Mouse (Mus musculus): ENCODE data around the gene Hif3a. TPM values are rescaled to one million over a fixed set of nuclear protein-coding genes. Genes with fewer than 3 reads are reported as not detected.

Gene Hif3a
- polyA plus RNA-seq, 1 experiment = 8.0 TPM

- no peak for TF ChIP-seq TAL1 (IDR thresholded peaks at IDR 0.05; ENCODE audit: low read length)
- no peak for TF ChIP-seq GATA1 (IDR thresholded peaks at IDR 0.05; ENCODE audit: low read length)
- H3K4me3 ChIP-seq (replicated peaks) = peak within 1 kb of the TSS; percentile 79
- H3K36me3 ChIP-seq (ENCODE audit: control insufficient read depth) = peaks cover 61% of the 10 kb centered on the region
- H3K27me3 ChIP-seq (ENCODE audit: control insufficient read depth) = no peaks in the 10 kb centered on the region
- H3K9me3 ChIP-seq (ENCODE audit: control insufficient read depth, low read length) = no peaks in the 10 kb centered on the region
- peaks cover 63% of the 10 kb centered on the region for H3K4me1 ChIP-seq (ENCODE audit: control insufficient read depth)
These were observed 34.5 kb downstream of the Hif3a start, which contains the start of gene Ppp5c for GRCm38 (mm10) chr7:17027588-17028343. Gene Ppp5c (minus strand): TSS chr7:17027924.

GRCm38 (mm10) chr7:17026710-17027587, 35.3 kb downstream of the Hif3a start:
- Histone ChIP-seq H3K27me3 (ENCODE audit: control insufficient read depth) (no peaks in the 10 kb centered on the region), H3K4me1 (ENCODE audit: control insufficient read depth) (peaks cover 67% of the 10 kb centered on the region), H3K4me3 (replicated peaks) (peak overlapping the region; percentile 79), H3K36me3 (ENCODE audit: control insufficient read depth) (peaks cover 61% of the 10 kb centered on the region), H3K9me3 (ENCODE audit: control insufficient read depth, low read length) (no peaks in the 10 kb centered on the region)
- no peak for TF ChIP-seq GATA1 (IDR thresholded peaks at IDR 0.05; ENCODE audit: low read length)
- no peak for TF ChIP-seq TAL1 (IDR thresholded peaks at IDR 0.05; ENCODE audit: low read length)

- Histone ChIP-seq H3K9me3 (ENCODE audit: control insufficient read depth, low read length) (no peaks in the 10 kb centered on the region), H3K27me3 (ENCODE audit: control insufficient read depth) (no peaks in the 10 kb centered on the region), H3K36me3 (ENCODE audit: control insufficient read depth) (peaks cover 61% of the 10 kb centered on the region), H3K4me1 (ENCODE audit: control insufficient read depth) (peaks cover 72% of the 10 kb centered on the region), H3K4me3 (replicated peaks) (peak overlapping the region; percentile 79)
- TF ChIP-seq TAL1 (IDR thresholded peaks at IDR 0.05; ENCODE audit: low read length) (no peak), GATA1 (IDR thresholded peaks at IDR 0.05; ENCODE audit: low read length) (no peak)
These were observed 36.2 kb downstream of the Hif3a start for GRCm38 (mm10) chr7:17025896-17026622.

GRCm38 (mm10) chr7:17025505-17025894, 36.7 kb downstream of the Hif3a start:
- TF ChIP-seq GATA1 (IDR thresholded peaks at IDR 0.05; ENCODE audit: low read length) = no peak
- TF ChIP-seq TAL1 (IDR thresholded peaks at IDR 0.05; ENCODE audit: low read length) = no peak
- Histone ChIP-seq H3K4me3 (replicated peaks) (peak overlapping the region; percentile 79), H3K4me1 (ENCODE audit: control insufficient read depth) (peaks cover 76% of the 10 kb centered on the region), H3K36me3 (ENCODE audit: control insufficient read depth) (peaks cover 62% of the 10 kb centered on the region), H3K27me3 (ENCODE audit: control insufficient read depth) (no peaks in the 10 kb centered on the region), H3K9me3 (ENCODE audit: control insufficient read depth, low read length) (no peaks in the 10 kb centered on the region)

GRCm38 (mm10) chr7:17024814-17025504, 37.3 kb downstream of the Hif3a start:
- H3K4me1 ChIP-seq (ENCODE audit: control insufficient read depth) = peaks cover 81% of the 10 kb centered on the region

GRCm38 (mm10) chr7:17024141-17024540, 38.1 kb downstream of the Hif3a start:
- peaks cover 69% of the 10 kb centered on the region for H3K36me3 ChIP-seq (ENCODE audit: control insufficient read depth)
- H3K4me3 ChIP-seq (replicated peaks) = no peak overlapping the region
- no peaks in the 10 kb centered on the region for H3K27me3 ChIP-seq (ENCODE audit: control insufficient read depth)
- no peaks in the 10 kb centered on the region for H3K9me3 ChIP-seq (ENCODE audit: control insufficient read depth, low read length)
- TF ChIP-seq TAL1 (IDR thresholded peaks at IDR 0.05; ENCODE audit: low read length) = no peak
- TF ChIP-seq GATA1 (IDR thresholded peaks at IDR 0.05; ENCODE audit: low read length) = no peak
- H3K4me1 ChIP-seq (ENCODE audit: control insufficient read depth) = peaks cover 85% of the 10 kb centered on the region

More at GRCm38 (mm10) chr7:17024814-17025504, 37.3 kb downstream of the Hif3a start:
- no peak for TF ChIP-seq GATA1 (IDR thresholded peaks at IDR 0.05; ENCODE audit: low read length)
- TF ChIP-seq TAL1 (IDR thresholded peaks at IDR 0.05; ENCODE audit: low read length) = no peak
- Histone ChIP-seq H3K9me3 (ENCODE audit: control insufficient read depth, low read length) (no peaks in the 10 kb centered on the region), H3K36me3 (ENCODE audit: control insufficient read depth) (peaks cover 63% of the 10 kb centered on the region), H3K27me3 (ENCODE audit: control insufficient read depth) (no peaks in the 10 kb centered on the region), H3K4me3 (replicated peaks) (peak overlapping the region; percentile 79)

- peaks cover 80% of the 10 kb centered on the region for H3K4me1 ChIP-seq (ENCODE audit: control insufficient read depth)
- H3K27me3 ChIP-seq (ENCODE audit: control insufficient read depth) = no peaks in the 10 kb centered on the region
- no peak for TF ChIP-seq TAL1 (IDR thresholded peaks at IDR 0.05; ENCODE audit: low read length)
- no peak for TF ChIP-seq GATA1 (IDR thresholded peaks at IDR 0.05; ENCODE audit: low read length)
- H3K4me3 ChIP-seq (replicated peaks) = no peak overlapping the region
- H3K36me3 ChIP-seq (ENCODE audit: control insufficient read depth) = peaks cover 74% of the 10 kb centered on the region
- H3K9me3 ChIP-seq (ENCODE audit: control insufficient read depth, low read length) = no peaks in the 10 kb centered on the region
These were observed 38.5 kb downstream of the Hif3a start for GRCm38 (mm10) chr7:17023701-17024100.

- Histone ChIP-seq H3K4me3 (replicated peaks) (no peak overlapping the region), H3K9me3 (ENCODE audit: control insufficient read depth, low read length) (no peaks in the 10 kb centered on the region), H3K27me3 (ENCODE audit: control insufficient read depth) (no peaks in the 10 kb centered on the region), H3K36me3 (ENCODE audit: control insufficient read depth) (peaks cover 86% of the 10 kb centered on the region), H3K4me1 (ENCODE audit: control insufficient read depth) (peaks cover 70% of the 10 kb centered on the region)
- TF ChIP-seq GATA1 (IDR thresholded peaks at IDR 0.05; ENCODE audit: low read length) (no peak), TAL1 (IDR thresholded peaks at IDR 0.05; ENCODE audit: low read length) (no peak)
These were observed 40.1 kb downstream of the Hif3a start for GRCm38 (mm10) chr7:17022176-17022575.

All from erythroblast, embryonic 14.5 days (primary cell).